Mouse (Mus musculus) olfactory bulb, adult 2 months (tissue): Measurements from ENCODE around the gene Snx13.

ENCODE experiments used
- CTCF ChIP-seq: fragments of 200-500 bp; IDR thresholded peaks from 2 replicates; pipeline ENCODE4 v1.5.1; 2012; ENCODE audit warnings: low read depth, mild to moderate bottlenecking, low read length, moderate library complexity; ENCODE audit not compliant: insufficient read depth
- POLR2A ChIP-seq: fragments of 200-500 bp; IDR thresholded peaks from 2 replicates; pipeline ENCODE4 v1.6.1; 2012; ENCODE audit warnings: mild to moderate bottlenecking, low read depth, low read length, moderate library complexity; ENCODE audit not compliant: insufficient read depth

GRCm38 (mm10) chr12:35075993-35076392 lies 29.0 kb downstream of the Snx13 start:
- TF ChIP-seq CTCF (no peak), POLR2A (no peak)
